Mouse (Mus musculus): Measurements from ENCODE around the gene Slpi. TPM values are rescaled to one million over a fixed set of nuclear protein-coding genes. Genes with fewer than 3 reads are reported as not detected.
"Not testable (repeated sequence)": the region's sequence is repeated elsewhere in the genome, so short reads cannot be mapped to it uniquely, and the experiment has no call there.

Slpi gene
- polyA plus RNA-seq, 1 experiment from 2014 or later: not detected

DNA sequence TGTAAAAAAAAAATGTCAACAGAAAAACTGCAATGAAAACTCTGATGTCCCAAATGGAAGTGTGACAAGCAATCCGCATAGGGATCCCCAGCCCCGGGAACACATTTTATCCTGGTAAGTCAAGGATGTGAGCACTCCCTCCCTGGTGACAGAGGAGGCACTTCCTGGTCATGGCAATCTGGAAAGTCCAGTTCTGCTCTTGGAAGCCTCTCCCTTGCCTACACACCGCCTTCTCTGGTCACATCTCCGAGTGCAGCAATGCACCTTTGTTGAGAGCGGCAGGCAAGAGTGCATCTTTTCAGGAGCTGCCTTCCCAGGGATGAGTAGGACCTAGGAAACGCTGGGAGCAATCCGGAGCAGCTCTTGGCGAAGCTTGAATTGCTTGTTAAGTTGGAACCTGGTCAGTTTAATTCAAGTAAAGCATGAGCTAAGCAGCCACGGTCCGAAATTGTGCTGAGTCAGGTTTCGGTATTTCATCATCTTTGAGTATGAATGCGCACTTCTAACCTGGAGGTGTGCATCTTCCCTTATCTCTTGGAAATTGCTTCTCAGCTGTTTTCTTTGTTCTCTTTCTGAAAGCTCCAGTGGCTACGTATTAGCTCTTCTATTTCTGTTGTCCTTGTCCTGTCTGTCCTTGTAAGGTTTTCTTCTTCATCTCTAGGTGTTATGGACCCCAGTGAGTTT is 27.8 kb downstream of the Slpi start:
- H3K4me1 ChIP-seq (replicated peaks): peaks cover 12% of the 10 kb centered on the region; the same call in 1 of the 2 replicates
- DNase-seq (ENCODE audit: low spot score): no peak
- H3K36me3 ChIP-seq: no peaks in the 10 kb centered on the region
- H3K4me3 ChIP-seq: no peak overlapping the region
- H3K27me3 ChIP-seq (ENCODE audit: insufficient read depth, poor library complexity, severe bottlenecking): peaks cover 5% of the 10 kb centered on the region; the same call in 1 of the 2 replicates
- H3K9me3 ChIP-seq: no peaks in the 10 kb centered on the region
- H3K27ac ChIP-seq: no peak overlapping the region
- 32% methylated on average over 13 of the region's 13 CpGs for WGBS

DNA sequence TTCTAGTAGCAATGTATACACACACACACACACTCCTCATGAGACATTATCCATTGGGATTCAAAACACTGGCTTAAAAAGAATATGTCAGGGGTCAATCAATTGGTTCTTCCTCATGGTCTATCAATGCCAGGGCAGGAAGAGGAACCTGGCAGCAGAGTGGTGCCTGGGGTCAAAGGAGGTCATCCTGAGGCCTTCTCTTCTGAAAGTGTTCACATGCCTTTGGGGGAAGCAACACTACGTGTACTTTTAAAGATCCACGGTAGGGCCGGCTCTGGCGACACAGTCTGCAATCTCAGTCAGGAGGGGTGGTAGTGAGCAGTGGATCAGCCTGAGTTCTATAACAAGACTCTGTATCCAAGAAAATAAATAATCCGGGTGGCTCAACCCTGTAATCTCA is 29.2 kb downstream of the Slpi start:
- 67% methylated on average over 5 of the region's 5 CpGs for WGBS
- Histone ChIP-seq H3K4me1 (replicated peaks) (peaks cover 12% of the 10 kb centered on the region; the same call in 1 of the 2 replicates), H3K9me3 (no peaks in the 10 kb centered on the region), H3K36me3 (no peaks in the 10 kb centered on the region), H3K4me3 (no peak overlapping the region), H3K27me3 (ENCODE audit: insufficient read depth, poor library complexity, severe bottlenecking) (peaks cover 5% of the 10 kb centered on the region; the same call in 1 of the 2 replicates), H3K27ac (no peak overlapping the region)
- DNase-seq (ENCODE audit: low spot score): no peak

DNA sequence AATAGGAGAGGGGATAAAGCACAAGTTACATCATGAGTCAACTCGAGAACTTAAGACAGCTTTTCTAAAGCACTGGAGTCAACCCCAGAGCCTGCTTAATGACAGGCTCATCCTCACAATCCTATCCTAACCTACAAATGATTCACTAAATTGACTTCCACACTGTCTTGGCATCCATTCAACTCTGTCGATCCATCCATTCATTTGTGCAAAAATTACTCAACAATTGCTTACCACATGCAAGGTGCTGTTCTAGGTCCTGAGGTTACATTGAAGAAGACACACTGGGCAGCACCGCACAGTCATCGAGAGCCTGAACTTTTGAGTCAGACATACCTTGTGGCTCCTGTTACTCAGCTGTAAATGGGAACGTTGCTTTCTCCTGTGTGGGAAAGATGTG is 29.9 kb downstream of the Slpi start:
- Histone ChIP-seq H3K4me1 (replicated peaks) (peaks cover 12% of the 10 kb centered on the region; the same call in 1 of the 2 replicates), H3K36me3 (no peaks in the 10 kb centered on the region), H3K4me3 (no peak overlapping the region), H3K9me3 (no peaks in the 10 kb centered on the region), H3K27me3 (ENCODE audit: insufficient read depth, poor library complexity, severe bottlenecking) (peaks cover 5% of the 10 kb centered on the region; the same call in 1 of the 2 replicates), H3K27ac (no peak overlapping the region)
- no peak for DNase-seq (ENCODE audit: low spot score)
- WGBS: 85% methylated on average over 5 of the region's 5 CpGs

DNA sequence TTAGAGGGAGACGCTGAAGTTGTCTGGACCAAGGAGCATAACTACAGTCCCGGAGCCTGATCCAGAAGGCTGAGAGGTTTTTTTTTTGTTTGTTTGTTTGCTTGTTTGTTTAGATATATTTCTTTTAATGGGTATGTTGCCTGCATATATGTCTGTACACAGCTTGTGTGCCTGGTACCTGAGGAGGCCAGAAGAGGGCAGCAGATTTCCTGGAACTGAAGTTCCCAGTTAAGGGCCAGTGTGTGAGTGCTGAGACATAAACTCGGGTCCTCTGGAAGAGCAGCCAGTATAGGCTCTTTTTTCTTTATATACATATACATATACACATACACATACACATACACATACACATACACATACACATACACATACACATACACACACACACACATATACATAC is 30.5 kb downstream of the Slpi start:
- WGBS: 80% methylated on average over 3 of the region's 3 CpGs
- H3K36me3 ChIP-seq: no peaks in the 10 kb centered on the region

DNA sequence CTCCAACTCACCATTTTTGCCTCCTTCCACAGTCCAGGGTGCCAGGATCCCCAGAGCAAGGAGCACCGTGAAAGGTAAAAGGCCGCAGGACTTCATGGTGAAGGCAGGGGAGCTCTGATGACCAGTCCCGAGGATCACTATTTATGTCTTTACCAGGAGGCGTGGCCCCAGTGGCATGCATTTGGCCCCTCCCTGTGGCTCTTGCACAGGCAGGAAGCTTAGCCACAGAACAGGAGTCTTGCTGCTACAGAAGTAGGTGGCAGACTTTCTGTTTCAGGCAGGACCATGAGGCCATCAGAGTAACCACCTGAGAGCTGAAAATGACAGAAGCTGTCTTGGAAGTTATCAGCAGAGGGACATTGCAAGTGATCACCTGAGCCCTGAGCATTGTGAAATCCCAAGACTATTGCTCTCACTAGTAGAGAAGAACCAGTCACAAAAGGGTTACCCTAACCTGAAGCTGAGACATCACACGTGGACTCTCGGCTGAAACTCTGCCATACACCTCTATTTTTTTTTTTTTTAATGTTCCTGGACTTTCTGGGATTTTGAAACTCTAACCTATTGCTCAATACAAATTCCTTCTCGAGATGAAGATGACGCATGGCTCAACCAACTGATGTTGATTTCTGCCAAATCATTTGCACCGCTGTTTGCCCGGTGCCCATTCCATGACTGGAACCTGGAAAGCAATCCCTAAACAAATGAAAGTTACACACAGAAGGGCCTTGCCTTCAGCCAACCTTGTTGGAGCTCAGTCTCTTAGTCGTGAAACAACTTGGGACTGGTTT is 32.5 kb downstream of the Slpi start:
- Histone ChIP-seq H3K36me3 (no peaks in the 10 kb centered on the region), H3K27me3 (ENCODE audit: insufficient read depth, poor library complexity, severe bottlenecking) (0 out of 2 replicates have a peak, but pooled peaks cover 3% of the 10 kb centered on the region), H3K27ac (no peak overlapping the region), H3K4me1 (replicated peaks) (peaks cover 12% of the 10 kb centered on the region; the same call in 1 of the 2 replicates), H3K9me3 (no peaks in the 10 kb centered on the region), H3K4me3 (no peak overlapping the region)
- 78% methylated on average over 11 of the region's 11 CpGs for WGBS
- no peak for DNase-seq (ENCODE audit: low spot score)

More for the DNA sequence above, 30.5 kb downstream of the Slpi start:
- peaks cover 12% of the 10 kb centered on the region; the same call in 1 of the 2 replicates for H3K4me1 ChIP-seq (replicated peaks)
- DNase-seq (ENCODE audit: low spot score): no peak
- peaks cover 8% of the 10 kb centered on the region; the same call in 1 of the 2 replicates for H3K27me3 ChIP-seq (ENCODE audit: insufficient read depth, poor library complexity, severe bottlenecking)
- no peaks in the 10 kb centered on the region for H3K9me3 ChIP-seq
- H3K4me3 ChIP-seq: no peak overlapping the region
- H3K27ac ChIP-seq: no peak overlapping the region

DNA sequence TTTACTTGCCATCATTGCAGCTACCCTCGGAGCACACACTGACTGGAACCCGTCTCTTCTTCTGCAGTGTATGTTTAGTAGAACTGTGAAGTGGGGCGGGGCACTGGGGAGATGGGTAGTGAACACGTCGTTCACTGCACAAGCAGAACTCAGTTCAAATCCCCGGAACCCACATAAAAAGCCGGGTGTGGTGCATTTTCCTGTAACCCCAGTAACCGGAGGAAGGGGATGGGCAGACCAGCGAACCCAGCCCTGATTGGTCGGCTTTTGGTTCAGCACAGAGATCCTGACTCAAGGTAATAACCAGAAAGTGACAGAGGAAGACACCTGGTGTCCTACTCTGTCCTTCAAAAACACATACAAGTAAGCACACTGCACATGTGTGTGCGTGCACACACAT is 35.5 kb downstream of the Slpi start:
- H3K4me3 ChIP-seq: no peak overlapping the region
- H3K36me3 ChIP-seq: no peaks in the 10 kb centered on the region
- 0 out of 2 replicates have a peak, but pooled peaks cover 3% of the 10 kb centered on the region for H3K27me3 ChIP-seq (ENCODE audit: insufficient read depth, poor library complexity, severe bottlenecking)
- H3K27ac ChIP-seq: no peak overlapping the region
- WGBS: 89% methylated on average over 11 of the region's 11 CpGs
- no peak for DNase-seq (ENCODE audit: low spot score)
- no peaks in the 10 kb centered on the region for H3K9me3 ChIP-seq
- H3K4me1 ChIP-seq (replicated peaks): no peaks in the 10 kb centered on the region

DNA sequence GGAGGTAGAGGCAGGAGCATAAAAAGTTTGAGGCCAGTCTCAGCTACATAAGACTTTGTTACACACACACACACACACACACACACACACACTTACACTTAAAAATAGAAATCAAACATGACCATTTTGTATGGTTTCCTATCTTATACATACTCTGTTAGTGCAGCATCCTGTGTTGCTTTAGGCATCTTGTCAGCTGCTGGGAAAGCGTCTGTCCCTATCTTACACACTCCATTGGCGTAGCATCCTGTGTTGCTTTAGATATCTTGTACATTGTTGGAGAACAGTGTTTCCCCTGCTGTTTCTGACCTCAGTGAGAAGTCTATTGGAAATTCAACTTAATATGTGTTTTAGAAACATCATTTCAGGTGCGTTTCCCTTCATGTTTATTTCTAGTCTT is 36.2 kb downstream of the Slpi start:
- Histone ChIP-seq H3K4me3 (no peak overlapping the region), H3K27me3 (ENCODE audit: insufficient read depth, poor library complexity, severe bottlenecking) (0 out of 2 replicates have a peak, but pooled peaks cover 3% of the 10 kb centered on the region), H3K27ac (no peak overlapping the region), H3K9me3 (no peaks in the 10 kb centered on the region), H3K36me3 (no peaks in the 10 kb centered on the region), H3K4me1 (replicated peaks) (no peaks in the 10 kb centered on the region)
- WGBS: 88% methylated on average over 3 of the region's 3 CpGs
- DNase-seq (ENCODE audit: low spot score): no peak

DNA sequence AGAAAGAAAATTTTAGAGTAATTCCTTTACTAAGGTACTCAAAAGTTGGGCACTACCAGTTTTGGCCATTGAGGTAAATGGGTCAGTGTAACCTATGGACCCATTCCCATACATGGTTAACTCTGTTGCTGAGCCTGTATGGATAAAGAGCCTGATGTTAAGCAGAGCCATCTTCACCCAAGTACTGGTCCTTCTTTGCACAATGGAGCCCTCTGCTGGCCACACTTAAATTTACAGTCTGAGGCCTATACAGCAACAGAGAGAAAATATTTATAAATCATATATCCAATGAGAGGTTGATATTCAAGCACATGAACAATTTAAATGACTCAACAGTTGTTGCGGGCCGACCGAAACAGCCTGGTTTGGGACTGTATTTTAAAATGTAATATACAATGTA is 39.9 kb downstream of the Slpi start:
- 91% methylated on average over 3 of the region's 3 CpGs for WGBS

DNA sequence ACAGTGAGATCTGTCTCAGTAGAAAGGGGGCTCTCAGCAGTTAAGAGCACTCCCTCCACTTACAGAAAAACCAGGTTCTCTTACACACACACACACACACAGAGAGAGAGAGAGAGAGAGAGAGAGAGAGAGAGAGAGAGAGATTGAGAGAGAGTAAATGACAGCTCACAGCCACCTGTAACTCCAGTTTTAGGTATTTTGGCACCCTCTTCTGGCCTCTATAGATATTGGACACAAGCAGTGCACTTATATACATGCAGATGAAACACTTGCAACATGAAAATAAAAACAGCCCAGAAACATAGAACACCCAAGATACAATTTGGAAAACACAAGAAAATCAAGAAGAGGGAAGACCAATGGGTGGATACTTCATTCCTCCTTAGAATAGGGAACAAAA is 41.2 kb downstream of the Slpi start:
- H3K27ac ChIP-seq; H3K36me3 ChIP-seq; DNase-seq (ENCODE audit: low spot score): not testable (repeated sequence)

More for the DNA sequence above, 39.9 kb downstream of the Slpi start:
- Histone ChIP-seq H3K36me3 (no peaks in the 10 kb centered on the region), H3K27me3 (ENCODE audit: insufficient read depth, poor library complexity, severe bottlenecking) (0 out of 2 replicates have a peak, but pooled peaks cover 3% of the 10 kb centered on the region), H3K27ac (no peak overlapping the region), H3K4me1 (replicated peaks) (no peaks in the 10 kb centered on the region), H3K4me3 (no peak overlapping the region), H3K9me3 (no peaks in the 10 kb centered on the region)
- DNase-seq (ENCODE audit: low spot score): peak; percentile 38

DNA sequence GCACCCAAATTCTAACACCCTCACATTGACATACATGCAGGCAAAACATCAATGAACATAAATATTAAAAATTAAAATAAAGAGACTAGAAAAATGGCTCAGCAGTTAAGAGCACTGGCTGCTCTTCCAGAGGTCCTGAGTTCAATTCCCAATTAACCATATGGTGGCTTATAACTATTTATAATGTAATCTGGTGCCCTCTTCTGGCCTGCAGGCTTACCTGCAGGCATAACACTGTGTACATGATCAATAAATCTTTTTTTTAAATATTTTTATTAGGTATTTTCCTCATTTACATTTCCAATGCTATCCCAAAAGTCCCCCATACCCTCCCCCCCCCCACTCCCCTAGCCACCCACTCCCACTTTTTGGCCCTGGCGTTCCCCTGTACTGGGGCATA is 45.2 kb downstream of the Slpi start:
- H3K9me3 ChIP-seq; DNase-seq (ENCODE audit: low spot score); H3K36me3 ChIP-seq; H3K4me3 ChIP-seq; H3K4me1 ChIP-seq (replicated peaks); H3K27ac ChIP-seq; H3K27me3 ChIP-seq (ENCODE audit: insufficient read depth, poor library complexity, severe bottlenecking): not testable (repeated sequence)
- 92% methylated on average over 1 of the region's 1 CpGs for WGBS

More for the DNA sequence above, 41.2 kb downstream of the Slpi start:
- not testable (repeated sequence) for H3K27me3 ChIP-seq (ENCODE audit: insufficient read depth, poor library complexity, severe bottlenecking); H3K9me3 ChIP-seq; H3K4me1 ChIP-seq (replicated peaks); H3K4me3 ChIP-seq

DNA sequence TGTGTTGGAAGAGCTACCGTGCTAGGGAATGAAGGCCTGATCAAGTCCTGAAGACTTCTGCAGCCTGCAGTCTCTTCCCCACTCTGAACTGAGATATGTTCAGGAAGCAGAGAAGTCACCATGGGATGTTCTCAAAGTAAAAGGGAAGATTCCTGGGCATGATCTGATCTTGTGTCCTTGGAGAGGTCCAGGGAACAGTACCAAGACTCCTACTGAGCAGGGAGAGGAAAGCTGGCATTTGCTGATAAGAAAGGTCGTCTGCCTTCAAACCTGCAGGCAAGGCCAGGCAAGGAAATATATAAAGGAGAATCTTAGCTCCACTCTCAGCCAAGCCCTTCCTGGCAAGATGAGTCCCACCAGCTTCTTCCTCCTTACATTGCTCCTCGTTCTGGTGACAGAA is 56.5 kb downstream of the Slpi start, which contains the start of gene Svs5:
Svs5 (plus strand) TSS at position 301 of the 400 bp plus-strand sequence.
- not testable (repeated sequence) for H3K4me1 ChIP-seq (replicated peaks); H3K4me3 ChIP-seq; DNase-seq (ENCODE audit: low spot score); H3K9me3 ChIP-seq; H3K36me3 ChIP-seq; H3K27me3 ChIP-seq (ENCODE audit: insufficient read depth, poor library complexity, severe bottlenecking); H3K27ac ChIP-seq
- 75% methylated on average over 3 of the region's 3 CpGs for WGBS

DNA sequence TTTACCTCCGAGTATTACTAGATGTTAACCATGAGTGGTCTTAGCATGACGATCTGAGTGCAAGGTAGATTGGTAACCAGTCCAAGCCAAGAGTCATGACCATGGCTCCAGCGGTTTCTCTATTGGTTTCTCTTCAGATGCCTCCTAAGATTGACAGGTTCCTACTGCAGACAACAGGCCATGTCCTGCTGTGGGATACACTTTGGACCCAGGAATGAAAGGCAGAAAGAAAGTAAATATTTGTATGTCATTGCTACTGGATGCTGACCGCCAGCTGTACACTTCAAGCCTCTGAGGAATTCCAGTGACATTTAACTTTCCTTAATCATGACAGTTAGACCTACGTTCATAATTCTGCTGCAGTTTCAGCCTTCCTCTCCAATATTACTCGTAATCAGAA is 67.9 kb downstream of the Slpi start:
- Histone ChIP-seq H3K9me3 (no peaks in the 10 kb centered on the region), H3K27ac (no peak overlapping the region), H3K27me3 (ENCODE audit: insufficient read depth, poor library complexity, severe bottlenecking) (no peaks in the 10 kb centered on the region), H3K4me1 (replicated peaks) (no peaks in the 10 kb centered on the region), H3K36me3 (no peaks in the 10 kb centered on the region), H3K4me3 (no peak overlapping the region)
- WGBS: 90% methylated on average over 6 of the region's 6 CpGs
- no peak for DNase-seq (ENCODE audit: low spot score)

DNA sequence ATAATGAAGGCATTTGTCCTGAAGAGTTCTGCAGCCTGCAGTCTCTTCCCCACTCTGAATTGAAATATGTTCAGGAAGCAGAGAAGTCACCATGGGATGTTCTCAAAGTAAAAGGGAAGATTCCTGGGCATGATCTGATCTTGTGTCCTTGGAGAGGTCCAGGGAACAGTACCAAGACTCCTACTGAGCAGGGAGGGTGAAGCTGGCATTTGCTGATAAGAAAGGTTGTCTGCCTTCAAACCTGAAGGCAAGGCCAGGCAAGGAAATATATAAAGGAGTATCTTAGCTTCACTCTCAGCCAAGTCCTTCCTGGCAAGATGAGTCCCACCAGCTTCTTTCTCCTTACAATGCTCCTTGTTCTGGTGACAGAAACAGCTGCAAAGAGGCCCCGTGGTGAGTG is 72.4 kb downstream of the Slpi start, which contains the start of gene Svs6:
Svs6 (plus strand) TSS at position 301 of the 400 bp plus-strand sequence.
- H3K27ac ChIP-seq; DNase-seq (ENCODE audit: low spot score); H3K9me3 ChIP-seq; H3K36me3 ChIP-seq; H3K4me3 ChIP-seq; H3K27me3 ChIP-seq (ENCODE audit: insufficient read depth, poor library complexity, severe bottlenecking); H3K4me1 ChIP-seq (replicated peaks): not testable (repeated sequence)
- WGBS: 87% methylated on average over 1 of the region's 1 CpGs

Measured in hindbrain, embryonic 10.5 days (tissue).